ENCODE assay signal across 28 mouse cellular contexts in the genomic region with DNA sequence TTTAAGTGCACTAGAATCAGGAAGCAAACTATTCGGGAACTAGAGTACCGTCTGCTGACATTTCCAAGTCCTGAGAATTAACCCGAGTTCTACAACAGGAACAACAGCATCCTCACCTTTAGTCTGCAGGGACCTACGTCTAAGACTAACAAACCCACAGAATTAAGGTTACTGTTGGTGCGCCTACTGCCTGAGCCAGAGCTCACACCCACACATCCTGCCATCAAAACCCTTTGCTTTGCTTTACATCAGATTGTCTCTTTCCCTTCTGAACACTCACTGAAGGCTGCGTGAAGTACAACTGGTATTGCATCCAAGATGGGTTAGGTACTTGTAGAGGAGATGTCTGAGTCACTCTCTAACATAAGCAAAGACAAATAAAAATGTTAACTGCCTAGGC. TPM values are rescaled to one million over a fixed set of nuclear protein-coding genes. Genes with fewer than 3 reads are reported as not detected.
DNase-seq lines count a peak whose midpoint lies in the region; ATAC-seq and TF ChIP-seq lines count a peak whose summit lies in the region.
"Had no signal": no experiment of that assay in that cellular context is flagged by ENCODE, and none has a peak within 500 bp of the region (broad histone marks: within the 10 kb centered on the region; RNA-seq: fewer than 3 reads in every experiment).

No protein-coding gene starts in this region.

- H3K4me1 ChIP-seq in thymus, adult 2 months (replicated peaks; ENCODE audit: control insufficient read depth, insufficient read depth, low read length) = peaks cover 22% of the 10 kb centered on the region
- H3K4me1 ChIP-seq in hindbrain, postnatal 0 days (ENCODE audit: insufficient read depth, low read length) = no peaks in the 10 kb centered on the region
- H3K4me1 ChIP-seq: heart, embryonic 12.5 days; intestine, embryonic 15.5 days; limb, embryonic 12.5 days; midbrain, embryonic 15.5 days; stomach, embryonic 15.5 days had no signal

- H3K4me3 ChIP-seq in thymus, adult 2 months (ENCODE audit: control insufficient read depth, insufficient read depth, low read length) = no peak overlapping the region
- no peak overlapping the region for H3K4me3 ChIP-seq in hindbrain, postnatal 0 days (ENCODE audit: low read length)
- H3K4me3 ChIP-seq: gastrocnemius, adult 2 months; heart, adult 2 months; heart, embryonic 12.5 days; intestine, embryonic 15.5 days; limb, embryonic 12.5 days; liver, embryonic 15.5 days; midbrain, embryonic 10.5 days; midbrain, embryonic 15.5 days; stomach, embryonic 15.5 days had no signal

- TF ChIP-seq CTCF in thymus, adult 2 months (IDR thresholded peaks at IDR 0.05; ENCODE audit: borderline replicate concordance, control insufficient read depth, extremely low read depth, insufficient read depth, low read length, poor library complexity) = no peak
- TF ChIP-seq CTCF in hindbrain, postnatal 0 days (IDR thresholded peaks at IDR 0.05; ENCODE audit: low read depth) = no peak

- H3K9ac ChIP-seq in hindbrain, postnatal 0 days (replicated peaks; ENCODE audit: low read length) = no peak overlapping the region
- H3K9ac ChIP-seq: heart, embryonic 12.5 days; hindbrain, embryonic 14.5 days; intestine, embryonic 15.5 days; limb, embryonic 12.5 days; liver, embryonic 15.5 days; lung, embryonic 14.5 days; midbrain, embryonic 15.5 days; stomach, embryonic 15.5 days had no signal

- peak; percentile 74 for ATAC-seq in inflammation-experienced regulatory T-cells, adult 6 months
- ATAC-seq in hindbrain, postnatal 0 days = no peak
- ATAC-seq: forebrain, embryonic 14.5 days; intestine, embryonic 15.5 days; midbrain, embryonic 15.5 days had no signal

- H3K27me3 ChIP-seq in thymus, adult 2 months (ENCODE audit: control insufficient read depth, insufficient read depth, low read length) = no peaks in the 10 kb centered on the region
- H3K27me3 ChIP-seq in hindbrain, postnatal 0 days (ENCODE audit: insufficient read depth, low read length) = no peaks in the 10 kb centered on the region
- H3K27me3 ChIP-seq: heart, embryonic 12.5 days; intestine, embryonic 15.5 days; limb, embryonic 12.5 days; liver, embryonic 15.5 days; midbrain, embryonic 15.5 days; stomach, embryonic 15.5 days had no signal

- DNase-seq in thymus, adult 2 months = peak; percentile 32
- no peak for DNase-seq in thymus, adult 18-20 months
- peak; percentile 37 for DNase-seq in T-cell, adult 2 months (ENCODE audit: low spot score)
- DNase-seq in hindbrain, postnatal 0 days (ENCODE audit: low spot score) = no peak
- no peak for DNase-seq in layer of hippocampus, adult 9-10 months (ENCODE audit: low spot score)
- no peak for DNase-seq in spleen, adult 18-20 months
- DNase-seq: adrenal gland, adult 2 months; adrenal gland, postnatal 36 days; B cell, adult 2 months; cerebellum, adult 2 months; cerebellum, postnatal 14 days; gastrocnemius, adult 2 months; heart, adult 2 months; kidney, adult 2 months; layer of hippocampus, adult 9-11 months; lung, embryonic 14.5 days; lung, postnatal 14 days had no signal

- no peak overlapping the region for H3K4me2 ChIP-seq in hindbrain, postnatal 0 days (ENCODE audit: low read depth, low read length)
- H3K4me2 ChIP-seq: heart, embryonic 12.5 days; hindbrain, embryonic 14.5 days; intestine, embryonic 15.5 days; limb, embryonic 12.5 days; liver, embryonic 15.5 days; lung, embryonic 14.5 days; midbrain, embryonic 15.5 days; stomach, embryonic 15.5 days had no signal

- H3K9me3 ChIP-seq in hindbrain, postnatal 0 days (ENCODE audit: low read length) = no peaks in the 10 kb centered on the region
- H3K9me3 ChIP-seq: heart, embryonic 12.5 days; intestine, embryonic 15.5 days; limb, embryonic 12.5 days; liver, embryonic 15.5 days; midbrain, embryonic 10.5 days; midbrain, embryonic 15.5 days; stomach, embryonic 15.5 days had no signal

- TF ChIP-seq POLR2A in thymus, adult 2 months (IDR thresholded peaks at IDR 0.05; ENCODE audit: control insufficient read depth, extremely low read depth, insufficient read depth, low read length, poor library complexity) = no peak

- WGBS in thymus, adult 2 months = 65% methylated on average over 6 of the region's 6 CpGs
- WGBS in hindbrain, postnatal 0 days = 93% methylated on average over 6 of the region's 6 CpGs

- peaks cover under 1% of the 10 kb centered on the region for H3K36me3 ChIP-seq in thymus, adult 2 months (ENCODE audit: control insufficient read depth, insufficient read depth, low read length)
- H3K36me3 ChIP-seq in hindbrain, postnatal 0 days (ENCODE audit: insufficient read depth, low read length) = 0 out of 2 replicates have a peak, but pooled peaks cover 1% of the 10 kb centered on the region
- H3K36me3 ChIP-seq: midbrain, embryonic 15.5 days had no signal

- peak overlapping the region; percentile 61; the same call in 1 of the 2 replicates for H3K27ac ChIP-seq in thymus, adult 2 months (ENCODE audit: control insufficient read depth, insufficient read depth, low read length)
- H3K27ac ChIP-seq in hindbrain, postnatal 0 days = no peak overlapping the region
- H3K27ac ChIP-seq: gastrocnemius, adult 2 months; heart, adult 2 months; hindbrain, embryonic 14.5 days; intestine, embryonic 15.5 days; limb, embryonic 12.5 days; liver, embryonic 15.5 days; midbrain, embryonic 10.5 days; midbrain, embryonic 15.5 days; stomach, embryonic 15.5 days had no signal

RNA-seq across cellular contexts. Expression of gene Baz2a, which starts 44.0 kb away (rescaled TPM):
- 126 and 131 TPM in 2 replicates for polyA plus RNA-seq in thymus, adult 2 months (2012; rRNA removed)
- 10 to 100 TPM; 37.9 to 63.7 (median 44.3) TPM for polyA plus RNA-seq in inflammation-experienced regulatory T-cells, adult 6 months (2017; shearing (Covaris generic))
- 14.3 and 15.0 TPM in 2 replicates for total RNA-seq in hindbrain, postnatal 0 days (2014; rRNA removed)
- polyA plus RNA-seq in hindbrain, postnatal 0 days (2015; fragmentation: Nextera tagmentation; extraction: Ambion mirVana) = 10.2 and 10.6 TPM in 2 replicates

RNA-seq across cellular contexts. Expression of gene Rbms2, which starts 44.7 kb away (rescaled TPM):
- 65.3 and 76.2 TPM in 2 replicates for polyA plus RNA-seq in thymus, adult 2 months (2012; rRNA removed)
- polyA plus RNA-seq in inflammation-experienced regulatory T-cells, adult 6 months (2017; shearing (Covaris generic)) = 10 to 100 TPM; 24.7 to 29.4 (median 27.8) TPM
- 11.7 and 13.2 TPM in 2 replicates for total RNA-seq in hindbrain, postnatal 0 days (2014; rRNA removed)
- polyA plus RNA-seq in hindbrain, postnatal 0 days (2015; fragmentation: Nextera tagmentation; extraction: Ambion mirVana) = 7.3 and 8.9 TPM in 2 replicates

RNA-seq across cellular contexts. Expression of gene Atp5b, which starts 52.3 kb away (rescaled TPM):
- polyA plus RNA-seq in thymus, adult 2 months (2012; rRNA removed) = 3,947 and 4,074 TPM in 2 replicates
- 100 to 1,000 TPM; 459 to 529 (median 464) TPM for polyA plus RNA-seq in inflammation-experienced regulatory T-cells, adult 6 months (2017; shearing (Covaris generic))
- 6,623 and 6,768 TPM in 2 replicates for total RNA-seq in hindbrain, postnatal 0 days (2014; rRNA removed)
- 2,401 and 2,438 TPM in 2 replicates for polyA plus RNA-seq in hindbrain, postnatal 0 days (2015; fragmentation: Nextera tagmentation; extraction: Ambion mirVana)

RNA-seq across cellular contexts. Expression of gene Gls2, which starts 58.9 kb away (rescaled TPM):
- 1.2 and 6.6 TPM in 2 replicates for polyA plus RNA-seq in thymus, adult 2 months (2012; rRNA removed)
- polyA plus RNA-seq in inflammation-experienced regulatory T-cells, adult 6 months (2017; shearing (Covaris generic)) = under 1 TPM in 2 of 3 experiments, not detected in 1; 0.28 to 0.58 TPM
- 1.9 and 6.4 TPM in 2 replicates for total RNA-seq in hindbrain, postnatal 0 days (2014; rRNA removed)
- polyA plus RNA-seq in hindbrain, postnatal 0 days (2015; fragmentation: Nextera tagmentation; extraction: Ambion mirVana) = 1.7 and 2.4 TPM in 2 replicates
- total RNA-seq: neutrophil, adult 5-6 weeks had no signal

Comparison
In these comparisons a context has a peak if more than half of its experiments do, and no peak if none do; other contexts are left out.
1. DNase-seq: peak in thymus, adult 2 months (single experiment) and T-cell, adult 2 months (single experiment); none in thymus, adult 18-20 months (0 of 2), hindbrain, postnatal 0 days (single experiment), layer of hippocampus, adult 9-10 months (single experiment) and spleen, adult 18-20 months (0 of 2).